Mouse (Mus musculus): ENCODE results near the gene Sdk2. TPM values are rescaled to one million over a fixed set of nuclear protein-coding genes. Genes with fewer than 3 reads are reported as not detected.
A peak's percentile ranks its signal among the peaks of the same experiment; 100 is the strongest.

Sdk2 gene
- total RNA-seq, 2 experiments from 2014 or later = not detected

DNA sequence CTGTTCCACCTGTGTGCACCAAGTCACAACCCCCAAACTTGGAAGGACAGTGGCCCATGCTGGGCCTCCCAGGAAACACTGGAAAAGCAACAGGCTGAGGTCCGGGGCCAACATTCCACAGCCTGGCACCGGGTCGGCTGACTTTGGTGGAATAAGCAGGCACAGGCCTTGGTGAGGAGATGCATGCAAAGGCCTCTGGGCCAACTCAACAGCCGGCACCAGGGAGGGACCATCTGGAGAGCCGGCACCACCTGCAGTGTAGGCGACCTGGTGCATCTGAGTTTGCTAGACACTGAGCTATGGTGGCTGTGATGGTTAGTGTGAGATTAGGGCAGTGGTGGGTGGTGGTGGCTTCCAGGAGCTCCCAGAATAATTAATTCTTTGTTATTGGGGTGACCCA, 268.8 kb downstream of the Sdk2 start:
- ATAC-seq (replicated peaks; ENCODE audit: poor library complexity) = peak; percentile 18; the same call in 1 of the 2 replicates

DNA sequence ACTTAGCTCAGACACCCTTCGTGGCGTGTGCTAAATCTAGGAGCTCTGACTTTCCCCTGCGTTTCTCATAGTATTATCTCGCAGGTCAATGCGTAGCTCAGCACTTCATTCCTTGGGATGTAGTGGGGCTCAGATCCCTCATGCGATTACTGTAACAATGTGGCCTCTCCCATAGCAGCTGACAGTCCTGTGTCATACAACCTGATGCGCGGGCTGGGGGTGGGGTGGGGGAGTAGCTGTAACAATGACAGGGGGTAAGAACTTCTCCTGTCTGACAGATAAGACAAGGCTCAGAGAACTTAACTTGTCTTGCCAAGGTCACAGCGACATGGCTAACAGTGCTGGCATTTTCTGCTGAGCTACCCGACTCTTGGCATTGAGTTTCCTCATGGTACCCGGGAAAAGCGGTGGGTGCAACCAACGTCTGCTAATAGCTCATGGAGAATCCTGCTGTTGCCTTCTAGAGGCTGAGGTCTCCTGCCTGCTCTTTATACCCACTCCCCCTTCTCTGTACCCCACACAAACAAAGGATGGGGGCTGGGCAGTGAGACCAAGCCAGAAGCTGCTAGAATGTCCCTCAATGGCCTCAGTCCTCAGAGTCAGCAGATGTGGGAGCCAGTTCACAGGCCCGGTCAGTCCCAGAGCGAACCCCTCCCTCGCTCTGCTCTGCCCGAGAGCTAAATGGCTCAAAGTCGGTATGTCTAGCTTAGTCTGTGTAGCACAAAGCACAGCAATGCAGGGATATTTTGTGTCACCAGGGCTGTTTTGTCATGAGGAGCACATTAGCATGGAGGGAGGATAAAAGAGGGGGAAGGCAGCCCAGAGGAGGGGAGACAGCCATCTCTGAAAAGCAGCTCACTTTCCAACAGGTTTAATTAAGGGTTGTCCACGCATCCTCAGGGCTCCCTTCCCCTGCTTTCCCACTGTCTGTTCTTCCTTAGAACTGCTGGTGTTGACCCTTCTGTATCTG, 269.5 kb downstream of the Sdk2 start:
- ATAC-seq (replicated peaks; ENCODE audit: poor library complexity) = no peak

DNA sequence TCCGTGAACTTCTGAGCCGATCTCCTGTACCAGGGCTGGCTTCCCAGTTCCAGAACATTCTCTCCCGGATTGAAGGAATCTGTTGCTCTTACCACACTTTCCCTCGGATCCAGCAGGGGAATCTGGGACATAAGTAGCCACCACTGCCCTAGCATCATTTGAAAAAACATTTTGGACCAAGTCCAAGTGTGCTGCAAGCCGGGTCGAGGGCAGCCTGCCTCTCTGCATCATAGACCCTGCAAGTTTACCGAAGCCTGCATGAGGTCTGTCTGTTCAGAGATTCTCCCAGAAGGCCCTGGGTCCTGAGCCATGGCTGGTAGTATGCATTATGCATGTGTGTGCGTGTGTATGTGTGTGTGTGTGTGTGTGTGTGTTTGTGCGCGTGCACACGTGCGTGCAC, 271.0 kb downstream of the Sdk2 start:
- ATAC-seq (replicated peaks; ENCODE audit: poor library complexity) = no peak

DNA sequence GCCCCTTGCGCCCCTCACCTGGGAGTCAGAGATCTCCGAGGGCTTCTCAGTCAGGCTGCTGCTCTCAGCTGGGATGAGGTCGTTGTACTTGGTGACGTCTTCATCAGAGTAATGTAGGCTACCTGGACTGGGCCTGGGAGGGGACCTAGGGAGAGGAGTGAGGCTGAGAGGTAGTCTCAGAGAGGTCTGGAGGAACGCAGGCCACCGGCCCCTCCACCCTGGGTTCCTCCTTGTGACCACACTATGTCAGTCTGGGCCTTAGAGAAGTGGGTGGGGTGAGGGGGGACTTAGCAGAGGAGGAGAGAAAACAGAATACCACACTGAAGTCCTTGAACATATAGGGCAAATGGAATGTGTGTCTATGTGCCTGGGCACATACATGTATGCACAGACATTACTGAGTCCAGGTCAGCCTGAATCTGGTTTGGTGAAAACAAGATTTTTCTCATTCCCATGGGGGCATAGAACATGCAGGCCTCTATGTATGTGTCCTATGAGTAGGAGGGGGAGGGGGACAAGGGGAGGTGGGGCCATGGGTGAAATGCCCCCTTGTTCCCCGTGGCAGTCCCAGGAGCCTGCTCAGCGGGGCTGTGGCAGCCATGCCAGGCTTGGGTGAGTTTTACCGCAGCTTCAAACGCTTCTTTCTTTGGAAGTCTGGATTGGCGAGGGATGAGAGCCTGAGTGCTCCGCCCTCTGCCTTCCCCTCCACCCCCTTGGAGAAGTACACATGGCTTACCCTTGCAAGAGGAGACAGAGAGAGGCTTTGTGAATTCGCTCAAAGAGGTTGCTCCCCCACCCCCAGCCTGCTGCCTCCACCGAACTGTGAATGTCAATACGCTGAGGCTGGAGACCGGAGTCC, 275.3 kb downstream of the Sdk2 start:
- ATAC-seq (replicated peaks; ENCODE audit: poor library complexity) = 0 out of 2 replicates have a peak, but pooled peaks have one; percentile 5

DNA sequence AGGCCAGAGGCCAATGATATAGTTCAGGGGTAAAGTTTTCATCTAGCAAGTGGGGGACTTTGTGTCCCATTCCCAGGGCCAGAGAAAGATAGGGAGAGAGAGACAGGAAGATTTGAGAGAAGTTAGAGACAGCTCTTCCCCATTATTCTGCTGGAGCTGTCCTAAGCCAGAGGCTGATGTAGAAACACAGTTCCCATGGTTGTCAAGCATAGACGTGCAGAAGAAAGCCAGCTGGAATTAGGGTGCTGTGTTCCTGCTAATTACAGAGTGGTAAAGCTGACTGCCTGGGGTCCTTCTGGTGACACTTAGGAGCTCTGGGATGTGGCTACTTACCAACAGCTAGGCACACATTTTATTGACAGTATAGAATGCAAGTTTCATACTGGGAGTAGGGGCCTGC, 277.7 kb downstream of the Sdk2 start:
- no peak for ATAC-seq (replicated peaks; ENCODE audit: poor library complexity)

DNA sequence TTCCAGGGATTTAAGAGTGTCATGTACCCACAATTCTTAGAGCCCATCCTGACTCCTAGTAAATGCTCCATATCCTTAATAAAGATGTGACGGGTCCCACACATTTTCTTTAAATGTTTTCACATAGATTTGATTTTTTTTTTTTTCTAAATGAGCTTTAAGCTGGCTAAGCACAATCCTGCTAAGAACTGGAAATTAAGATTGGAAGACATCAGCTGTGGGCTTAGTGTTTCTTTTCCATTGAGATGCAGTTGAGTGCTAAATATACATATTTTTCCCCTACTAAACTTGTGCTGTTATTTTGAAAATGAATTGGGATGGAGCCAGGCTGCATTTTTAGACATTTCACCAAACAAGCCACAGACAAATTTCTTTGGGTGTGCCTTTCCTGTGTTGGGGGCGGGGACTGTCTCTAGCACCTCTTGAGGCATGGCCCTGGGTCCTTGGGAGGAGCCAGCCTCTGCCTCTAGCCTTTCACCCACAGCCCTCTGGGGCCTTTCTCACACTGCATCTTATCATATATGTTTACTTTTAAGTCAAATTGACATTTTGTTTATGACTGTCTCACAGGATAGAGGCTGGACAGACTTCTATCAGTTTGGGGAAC, 278.6 kb downstream of the Sdk2 start:
- peak; percentile 78 for ATAC-seq (replicated peaks; ENCODE audit: poor library complexity)

DNA sequence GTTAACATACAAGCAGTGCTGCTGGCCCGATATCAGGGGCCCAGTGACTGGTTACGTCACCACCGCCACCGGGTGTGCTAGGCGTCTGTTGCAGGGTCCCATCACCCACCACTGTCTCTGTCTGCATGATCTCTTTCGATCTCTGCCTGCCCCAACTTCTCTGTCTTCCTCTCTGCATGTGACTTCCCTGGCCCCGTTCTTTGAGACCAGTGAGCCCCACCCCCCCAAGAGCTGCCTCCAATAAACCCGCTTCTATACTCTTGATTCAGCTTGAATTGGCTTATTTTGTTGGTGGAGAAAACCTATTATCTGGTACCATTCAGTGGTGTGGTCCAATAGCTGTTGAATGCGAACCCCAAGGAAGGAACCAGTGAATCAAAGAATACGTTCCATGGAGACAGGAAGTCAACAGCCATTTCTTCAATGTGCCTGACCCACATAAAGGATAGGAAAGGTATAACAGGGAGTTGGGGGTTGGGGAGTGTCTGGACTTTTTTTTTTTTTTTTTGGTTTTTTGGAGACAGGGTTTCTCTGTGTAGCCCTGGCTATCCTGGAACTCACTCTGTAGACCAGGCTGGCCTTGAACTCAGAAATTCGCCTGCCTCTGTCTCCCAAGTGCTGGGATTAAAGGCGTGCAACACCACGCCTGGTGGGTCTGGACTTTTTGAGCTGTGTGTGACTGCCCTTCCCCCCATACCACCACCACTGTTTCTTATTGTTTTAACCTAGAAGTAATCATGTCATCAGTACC, 279.2 kb downstream of the Sdk2 start:
- peak; percentile 20 for ATAC-seq (replicated peaks; ENCODE audit: poor library complexity)

DNA sequence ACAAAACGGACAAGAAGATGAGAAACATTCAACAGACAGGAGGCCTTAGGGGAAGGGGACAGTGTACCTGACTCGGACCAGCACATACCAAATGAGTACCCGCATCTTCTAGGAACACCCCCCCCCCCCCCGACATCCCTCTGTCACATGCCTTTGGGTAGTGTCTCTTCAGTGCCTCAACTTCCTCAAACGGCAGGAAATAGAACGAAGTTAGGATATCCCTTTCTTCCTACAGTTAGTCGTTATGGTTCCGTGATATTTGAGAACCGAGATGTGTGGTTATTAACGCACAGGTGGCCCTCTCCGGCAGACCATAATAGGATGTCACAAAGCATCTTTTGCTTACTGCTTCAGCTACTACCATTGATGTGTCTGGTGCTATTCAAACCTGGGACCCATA, 279.8 kb downstream of the Sdk2 start:
- peak; percentile 36 for ATAC-seq (replicated peaks; ENCODE audit: poor library complexity)

DNA sequence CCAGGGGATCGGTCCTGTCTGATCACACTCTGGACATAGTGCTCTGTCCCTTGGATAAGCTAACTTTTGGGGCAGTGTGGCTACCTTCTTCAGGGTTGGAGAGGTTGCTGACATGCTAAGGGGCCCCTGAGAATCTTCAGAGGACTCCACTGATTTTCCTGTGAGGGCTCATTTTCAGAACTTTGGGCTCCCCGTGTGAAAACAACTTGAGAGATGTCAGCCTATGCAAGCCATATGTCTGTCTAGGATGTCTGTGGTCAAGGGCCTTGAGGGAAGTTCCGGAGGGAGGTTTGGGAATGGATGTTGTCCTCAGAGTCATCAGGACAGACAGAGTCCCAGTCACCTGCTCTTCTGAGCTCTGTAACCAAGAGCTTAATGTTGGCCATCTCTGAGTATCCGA, 280.5 kb downstream of the Sdk2 start:
- no peak for ATAC-seq (replicated peaks; ENCODE audit: poor library complexity)

DNA sequence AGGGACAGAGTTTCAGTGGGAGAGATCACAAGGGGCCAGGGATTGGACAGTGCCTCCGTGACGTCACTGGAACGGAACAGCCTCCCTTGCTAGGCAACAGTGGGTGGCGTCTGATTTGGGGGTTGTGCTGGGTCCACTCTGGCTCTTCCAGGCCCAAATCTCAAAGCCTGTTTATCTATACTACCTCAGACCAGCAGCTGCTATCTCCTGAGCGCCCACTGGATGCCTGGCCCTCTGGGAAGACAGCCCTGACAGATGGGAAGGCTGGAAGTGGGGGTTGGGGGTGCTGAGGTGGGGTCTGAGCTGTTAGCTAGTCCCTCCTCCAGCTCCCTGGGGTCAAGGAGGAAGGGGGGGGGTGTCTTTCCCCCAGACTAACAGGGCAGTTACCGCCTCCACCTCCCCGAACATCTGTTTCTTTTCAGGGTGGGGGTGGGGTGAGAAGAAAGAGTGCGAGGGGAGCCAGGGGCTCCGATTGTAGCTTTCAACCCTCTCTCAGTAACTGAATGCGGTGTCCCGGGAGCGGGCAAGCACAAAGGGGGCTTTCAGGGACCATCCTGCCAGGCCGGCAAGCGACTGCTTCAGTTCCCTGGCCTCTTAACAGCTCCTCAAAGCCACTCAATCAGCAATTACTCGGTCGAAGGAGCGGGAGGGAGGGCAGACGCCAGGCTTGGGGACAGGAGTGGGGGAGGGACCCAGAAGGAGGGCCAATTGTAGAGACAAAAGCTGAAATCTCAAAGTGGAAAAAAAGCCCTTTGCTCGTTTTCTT, 281.3 kb downstream of the Sdk2 start:
- ATAC-seq (replicated peaks; ENCODE audit: poor library complexity) = no peak

DNA sequence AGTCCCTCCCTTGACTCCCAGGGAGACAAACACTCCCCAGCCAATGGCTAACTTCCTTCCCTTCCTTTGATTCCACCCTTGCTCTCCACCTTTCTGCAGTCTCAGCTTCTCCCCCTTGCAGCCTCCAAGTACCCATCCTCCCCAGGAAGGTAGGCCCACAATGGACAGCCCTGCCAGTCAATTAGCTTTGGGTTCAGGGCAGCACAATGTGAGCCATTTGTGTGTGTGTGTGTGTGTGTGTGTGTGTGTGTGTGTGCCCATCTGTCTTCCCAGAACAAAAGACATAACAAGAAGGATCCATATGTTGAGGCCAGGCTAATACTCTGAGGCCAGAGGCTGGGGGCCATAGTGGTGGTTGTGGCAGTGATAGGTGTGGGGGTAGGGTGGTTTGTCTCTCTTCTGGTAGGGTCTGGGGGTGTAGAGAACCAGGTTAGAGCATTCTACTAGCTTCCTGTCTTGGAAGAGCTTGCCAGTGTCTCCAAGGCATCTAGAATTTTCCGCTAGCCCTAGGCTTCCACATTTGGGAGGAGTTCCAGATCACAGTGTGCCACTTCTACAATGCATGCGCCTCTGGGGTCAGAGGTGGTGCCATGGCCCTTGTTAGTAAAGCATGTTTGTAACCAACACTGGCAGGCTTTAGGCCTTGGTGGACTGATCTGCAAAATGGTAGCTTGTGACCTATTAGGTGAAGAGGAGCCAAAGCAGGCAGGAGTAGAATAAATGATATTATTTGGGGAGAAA, 282.0 kb downstream of the Sdk2 start:
- ATAC-seq (replicated peaks; ENCODE audit: poor library complexity) = no peak

DNA sequence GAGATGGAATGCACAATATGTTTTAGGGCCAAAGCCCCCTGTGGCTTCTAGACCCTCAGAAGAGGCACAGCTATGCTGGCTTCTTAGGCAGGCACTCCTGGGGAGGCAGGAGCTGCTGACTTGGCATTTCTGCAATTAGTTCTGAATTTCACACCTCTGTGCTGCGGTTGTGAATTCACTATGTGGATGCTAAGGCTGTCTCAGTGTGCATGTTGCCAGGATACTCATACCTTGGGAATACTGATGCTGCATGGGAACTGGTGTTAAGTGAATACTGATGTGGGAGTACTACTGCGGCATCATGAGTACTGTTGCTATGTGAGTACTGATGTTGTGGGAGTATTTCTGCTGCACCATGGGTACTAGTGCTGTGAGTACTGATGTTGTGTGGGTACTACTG, 284.4 kb downstream of the Sdk2 start:
- ATAC-seq (replicated peaks; ENCODE audit: poor library complexity) = no peak

DNA sequence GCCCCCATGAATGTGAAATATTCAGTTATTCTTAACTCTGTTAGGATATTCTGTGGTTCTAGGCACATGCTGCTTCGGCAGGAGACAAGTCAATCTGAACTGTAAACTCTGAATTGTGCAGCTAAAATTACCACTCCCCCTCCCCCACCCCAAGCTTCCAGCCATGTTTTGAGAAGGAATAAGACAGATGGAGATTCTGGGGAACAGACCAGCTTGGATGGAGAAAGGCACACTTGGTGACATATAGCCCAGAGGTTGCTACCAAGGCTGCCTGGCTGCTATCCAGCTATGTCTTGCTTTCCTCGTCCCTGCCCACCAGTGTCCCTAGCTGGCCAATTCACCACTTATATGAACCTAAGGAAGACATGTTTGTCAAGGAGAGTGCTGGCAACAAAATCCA, 284.8 kb downstream of the Sdk2 start:
- no peak for ATAC-seq (replicated peaks; ENCODE audit: poor library complexity)

DNA sequence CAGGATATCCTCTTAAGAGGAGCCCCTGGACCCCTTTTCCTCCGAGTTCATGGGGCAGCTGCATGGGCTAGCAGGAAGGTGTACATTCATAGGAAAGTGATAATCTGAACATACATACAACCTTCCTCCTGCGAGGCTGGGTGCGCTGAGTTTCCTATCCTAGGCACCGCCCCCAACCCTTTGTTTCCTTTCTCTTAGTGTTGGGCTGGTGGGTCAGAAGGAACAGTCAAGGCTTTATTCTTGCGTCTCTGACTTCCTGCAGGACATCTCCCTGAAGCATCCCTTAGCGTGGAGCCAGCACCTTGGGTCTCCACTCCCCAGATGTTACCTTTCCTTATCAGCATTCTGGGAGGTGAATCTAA, 287.2 kb downstream of the Sdk2 start:
- ATAC-seq (replicated peaks; ENCODE audit: poor library complexity) = no peak; the same call in 1 of the 2 replicates

DNA sequence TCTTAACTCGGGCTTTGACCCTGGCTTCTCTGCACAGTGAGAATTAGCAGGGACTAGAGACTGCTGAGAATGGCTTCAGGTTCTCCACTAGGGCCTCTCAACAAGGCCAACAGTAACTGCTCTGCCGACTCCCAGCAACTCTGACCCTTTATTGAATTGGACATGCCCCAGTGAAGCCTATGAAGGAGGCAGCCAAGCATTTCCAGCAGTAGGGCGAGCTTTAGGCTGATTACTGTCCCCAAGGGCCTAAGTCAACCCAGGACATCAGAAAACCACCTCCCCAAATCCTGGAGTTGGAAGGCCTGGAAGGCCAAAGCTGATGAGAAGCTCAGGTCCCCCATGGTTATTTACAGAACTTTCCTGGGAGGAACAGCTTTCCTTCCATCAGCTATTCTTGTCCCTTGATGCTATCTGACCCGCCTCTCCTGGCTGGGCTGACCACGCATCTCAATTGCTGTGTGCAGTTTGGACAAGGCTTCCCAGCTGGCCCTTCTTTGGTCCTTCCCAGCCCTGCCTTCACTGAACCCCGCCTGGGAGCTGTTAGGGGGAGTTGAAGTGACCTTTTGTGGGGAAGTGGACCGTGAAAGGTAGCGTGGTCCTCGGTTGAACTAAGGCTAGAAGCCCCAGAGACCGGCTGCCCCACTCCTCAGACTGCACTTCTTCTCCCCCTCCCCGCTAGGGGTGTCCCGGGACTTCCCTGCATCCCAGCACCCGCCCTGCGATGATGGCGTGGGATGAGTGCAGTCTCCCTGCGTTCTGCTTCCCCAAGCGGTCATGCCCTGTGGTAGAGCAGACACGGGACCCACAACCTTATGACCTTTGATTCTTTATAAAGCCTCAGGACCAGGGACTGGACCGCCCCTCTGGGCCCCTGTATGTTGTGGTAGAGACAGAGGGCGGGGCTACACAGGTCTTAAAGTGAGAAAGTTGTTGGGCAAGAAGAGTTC, 287.8 kb downstream of the Sdk2 start:
- no peak for ATAC-seq (replicated peaks; ENCODE audit: poor library complexity)

DNA sequence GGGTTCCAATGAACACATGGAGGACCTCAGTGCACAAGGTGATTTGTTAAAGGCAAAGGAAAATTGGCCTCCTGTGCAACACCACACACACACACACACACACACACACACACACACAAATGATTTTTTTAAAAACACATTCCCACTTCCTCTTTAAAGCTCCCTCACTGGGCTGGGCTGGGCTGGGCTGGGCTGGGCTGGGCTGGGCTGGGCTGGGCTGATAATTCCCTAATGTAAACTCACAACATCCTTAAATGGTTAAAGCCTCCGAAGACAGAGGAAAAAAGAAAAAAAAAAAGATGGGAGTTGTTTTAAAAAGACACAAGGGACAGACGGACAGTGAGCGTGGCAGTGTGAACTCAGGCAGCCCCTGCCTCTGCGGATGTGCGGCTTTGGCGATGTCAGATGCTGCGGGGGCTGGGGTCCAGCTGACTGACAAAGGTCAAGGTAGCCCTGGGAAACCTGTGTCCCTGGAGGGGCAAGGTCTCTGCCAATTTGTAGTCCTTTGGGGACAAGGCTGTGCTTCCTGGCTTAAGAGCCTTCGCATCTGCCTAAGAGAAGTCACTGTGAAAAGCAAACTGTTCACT, 288.9 kb downstream of the Sdk2 start:
- ATAC-seq (replicated peaks; ENCODE audit: poor library complexity) = peak; percentile 66

DNA sequence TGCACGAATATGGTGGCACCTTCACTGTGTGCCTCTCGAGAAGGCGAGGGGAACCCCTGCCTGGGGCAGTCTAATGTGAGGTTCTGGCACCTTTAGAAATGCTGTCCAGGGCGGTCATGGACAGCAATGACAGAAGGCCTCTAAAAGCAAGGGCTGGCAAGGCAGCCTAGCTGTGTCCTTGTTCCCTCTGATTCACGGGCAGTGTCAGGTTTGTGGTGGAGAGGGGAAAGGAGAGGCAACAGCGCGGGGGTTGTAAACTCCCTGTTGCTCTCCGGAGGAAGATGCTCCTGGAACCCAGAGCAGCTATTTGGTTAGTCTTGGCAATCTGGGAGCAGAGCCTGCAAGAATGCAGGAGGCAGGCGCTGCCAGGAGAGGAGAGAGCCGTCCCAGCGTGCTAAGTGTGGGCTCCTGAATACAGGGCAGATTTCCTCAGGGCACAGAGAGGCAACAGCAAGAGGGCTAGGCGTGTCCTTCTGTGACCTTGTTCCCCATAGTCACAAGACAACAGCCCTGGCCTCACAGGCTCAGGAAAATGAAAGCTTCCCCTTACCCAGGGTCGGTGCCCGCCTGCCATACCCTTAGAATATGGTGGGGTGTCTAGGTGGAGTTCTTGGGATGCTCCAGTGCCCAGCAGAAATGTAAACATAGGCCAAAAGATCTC, 289.9 kb downstream of the Sdk2 start:
- peak; percentile 56 for ATAC-seq (replicated peaks; ENCODE audit: poor library complexity)
